Comparison of ENCODE assay signal across 9 mouse cellular contexts in the genomic region with DNA sequence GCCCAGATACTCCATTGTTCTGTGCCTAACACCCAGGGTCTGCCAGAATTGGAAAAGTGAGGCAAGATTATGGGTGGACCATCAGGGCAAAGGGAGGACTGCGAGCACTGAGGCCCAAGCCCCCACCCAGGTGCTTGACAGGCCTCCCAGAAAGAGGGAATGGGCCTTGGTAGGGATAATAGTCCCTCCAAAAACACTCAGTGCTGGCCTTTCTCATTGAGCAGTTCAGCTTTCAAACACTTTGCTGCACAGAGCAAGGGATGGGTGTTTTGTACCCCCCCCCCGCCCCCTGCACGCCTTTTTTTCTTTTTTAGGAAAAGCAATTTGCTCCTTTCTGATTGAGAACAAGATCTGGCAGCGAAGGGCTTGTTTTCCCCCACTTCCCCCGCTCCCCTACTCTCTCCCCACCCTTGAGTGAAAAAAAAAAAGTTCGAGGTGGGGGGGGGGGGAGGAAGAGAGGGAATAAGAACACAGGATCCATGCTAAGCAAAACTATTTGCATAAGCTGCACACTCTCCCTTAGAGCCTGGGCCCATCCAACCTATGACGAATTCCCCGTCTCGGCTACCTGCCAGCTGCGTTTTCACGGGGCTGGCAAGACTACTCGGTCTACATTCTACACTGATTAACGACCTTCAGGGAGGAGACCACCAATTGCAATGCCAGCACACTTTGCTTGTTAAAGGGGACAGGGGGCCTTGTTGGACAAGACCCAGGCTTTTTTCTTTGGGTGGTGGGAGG. TPM values are rescaled to one million over a fixed set of nuclear protein-coding genes. Genes with fewer than 3 reads are reported as not detected.
A peak's percentile ranks its signal among the peaks of the same experiment; 100 is the strongest.
DNase-seq lines count a peak whose midpoint lies in the region; ATAC-seq and TF ChIP-seq lines count a peak whose summit lies in the region.
"Had no signal": no experiment of that assay in that cellular context is flagged by ENCODE, and none has a peak within 500 bp of the region (broad histone marks: within the 10 kb centered on the region; RNA-seq: fewer than 3 reads in every experiment).

No protein-coding gene starts in this region.

- peak; percentile 82 for ATAC-seq in midbrain, embryonic 12.5 days (ENCODE audit: low FRiP score, low read depth)

- peak overlapping the region; percentile 32; the same call in 1 of the 2 replicates for H3K27ac ChIP-seq in layer of hippocampus, adult 2 months
- H3K27ac ChIP-seq in hindbrain, embryonic 10.5 days, result peak overlapping the region; percentile 84
- peak overlapping the region; percentile 65 for H3K27ac ChIP-seq in midbrain, embryonic 12.5 days (replicated peaks)
- H3K27ac ChIP-seq: heart, embryonic 13.5 days had no signal

- TF ChIP-seq CTCF in layer of hippocampus, adult 2 months (conservative IDR thresholded peaks at IDR 0.05), result no peak

- H3K9me3 ChIP-seq in hindbrain, embryonic 10.5 days, result no peaks in the 10 kb centered on the region
- H3K9me3 ChIP-seq in midbrain, embryonic 12.5 days, result no peaks in the 10 kb centered on the region
- H3K9me3 ChIP-seq: heart, embryonic 13.5 days had no signal

- 55% methylated on average over 13 of the region's 13 CpGs for WGBS in hindbrain, embryonic 10.5 days
- 41% methylated on average over 12 of the region's 13 CpGs for WGBS in midbrain, embryonic 12.5 days

- no peaks in the 10 kb centered on the region for H3K36me3 ChIP-seq in hindbrain, embryonic 10.5 days
- no peaks in the 10 kb centered on the region for H3K36me3 ChIP-seq in midbrain, embryonic 12.5 days
- H3K36me3 ChIP-seq: heart, embryonic 13.5 days had no signal

- H3K4me2 ChIP-seq in midbrain, embryonic 12.5 days (replicated peaks), result no peak overlapping the region; the same call in 1 of the 2 replicates
- H3K4me2 ChIP-seq: heart, embryonic 13.5 days had no signal

- peaks cover 44% of the 10 kb centered on the region for H3K4me1 ChIP-seq in hindbrain, embryonic 10.5 days (replicated peaks)
- peaks cover 50% of the 10 kb centered on the region for H3K4me1 ChIP-seq in midbrain, embryonic 12.5 days

- no peak overlapping the region for H3K4me3 ChIP-seq in layer of hippocampus, adult 2 months
- H3K4me3 ChIP-seq in hindbrain, embryonic 10.5 days, result no peak overlapping the region
- H3K4me3 ChIP-seq in midbrain, embryonic 12.5 days, result no peak overlapping the region
- H3K4me3 ChIP-seq: heart, embryonic 13.5 days had no signal

- no peak overlapping the region for H3K9ac ChIP-seq in midbrain, embryonic 12.5 days (replicated peaks)
- H3K9ac ChIP-seq: heart, embryonic 13.5 days had no signal

- peak; percentile 21 to 23 for DNase-seq in layer of hippocampus, adult 2 months (ENCODE audit: low spot score in 2 of 2)
- no peak for DNase-seq in layer of hippocampus, adult 11-12 months (ENCODE audit: low spot score)
- DNase-seq in brain, embryonic 18.5 days (ENCODE audit: low read depth, low spot score), result peak; percentile 64
- no peak for DNase-seq in hindbrain, embryonic 10.5 days (ENCODE audit: low spot score)
- no peak for DNase-seq in liver
- no peak for DNase-seq in embryo, embryonic 10.5 days (ENCODE audit: low spot score)
- no peak for DNase-seq in retina, embryonic 14.5 days (ENCODE audit: low spot score)

- no peaks in the 10 kb centered on the region for H3K27me3 ChIP-seq in hindbrain, embryonic 10.5 days (ENCODE audit: insufficient read depth, poor library complexity, severe bottlenecking)
- H3K27me3 ChIP-seq in midbrain, embryonic 12.5 days, result no peaks in the 10 kb centered on the region

RNA-seq across cellular contexts. Expression of a gene that starts 42.4 kb away (rescaled TPM):
- total RNA-seq in layer of hippocampus, adult 2 months (2021), result 10 to 100 TPM; 35.4 to 35.8 TPM
- 35.7 and 43.6 TPM in 2 replicates for polyA plus RNA-seq in hindbrain, embryonic 10.5 days (2016; fragmentation: Nextera tagmentation; extraction: Ambion mirVana)
- polyA plus RNA-seq in midbrain, embryonic 12.5 days (2016; fragmentation: Nextera tagmentation; extraction: Ambion mirVana), result 71.8 and 72.0 TPM in 2 replicates

Comparison
In these comparisons a context has a peak if more than half of its experiments do, and no peak if none do; other contexts are left out.
1. DNase-seq: peak in layer of hippocampus, adult 2 months (2 of 2) and brain, embryonic 18.5 days (single experiment); none in layer of hippocampus, adult 11-12 months (single experiment), hindbrain, embryonic 10.5 days (single experiment), liver (single experiment), embryo, embryonic 10.5 days (single experiment) and retina, embryonic 14.5 days (single experiment).
2. H3K27ac ChIP-seq: peak in every context shown above with its lines; median percentile 84 in hindbrain, embryonic 10.5 days; 65 in midbrain, embryonic 12.5 days; 32 in layer of hippocampus, adult 2 months.